Mouse (Mus musculus) neural tube, embryonic 11.5 days (tissue): ENCODE measurements at regions not wholly inside any gene's neighbourhood (a gene's known extent, or its start where the extent isn't known, plus 50 kb on each side); places are given as distances from the start of the nearest gene placed in this dataset.

ENCODE experiments used
- ATAC-seq: fragments of 200-750 bp; cut with Nextera tagmentation; 2 replicates; pipeline ENCODE4 v1.8.0; 2017; ENCODE audit warnings: moderate number of reproducible peaks, mild to moderate bottlenecking, moderate TSS enrichment, moderate library complexity; ENCODE audit not compliant: insufficient read depth, low FRiP score, low TSS enrichment
- DNase-seq: peaks from one replicate; pipeline ENCODE4 v3.0.0-alpha.2; 2015; ENCODE audit warnings: low spot score
- H3K27ac ChIP-seq: fragments of 300-500 bp; sonication (generic); 2 replicates; pipeline ENCODE4 v1.5.1; 2014; ENCODE audit warnings: low read depth, mild to moderate bottlenecking, low read length
- H3K27me3 ChIP-seq: fragments of 300-500 bp; sonication (generic); 2 replicates; pipeline ENCODE4 v1.6.1; 2014; ENCODE audit warnings: mild to moderate bottlenecking, low read length, mixed read lengths; ENCODE audit not compliant: control insufficient read depth, insufficient read depth
- H3K36me3 ChIP-seq: fragments of 300-500 bp; sonication (generic); 2 replicates; pipeline ENCODE4 v1.6.1; 2014; ENCODE audit warnings: mild to moderate bottlenecking, low read length, moderate library complexity, mixed read lengths; ENCODE audit not compliant: control insufficient read depth, insufficient read depth
- H3K4me1 ChIP-seq: fragments of 300-500 bp; sonication (generic); 2 replicates; pipeline ENCODE4 v1.6.1; 2014; ENCODE audit warnings: low read length, mixed read lengths; ENCODE audit not compliant: control insufficient read depth, insufficient read depth
- H3K4me2 ChIP-seq: fragments of 300-500 bp; sonication (generic); 2 replicates; pipeline ENCODE4 v1.6.1; 2014; ENCODE audit warnings: low read depth, mild to moderate bottlenecking, moderate library complexity
- H3K4me3 ChIP-seq: fragments of 300-500 bp; sonication (generic); 2 replicates; pipeline ENCODE4 v1.5.1; 2014; ENCODE audit warnings: low read depth, low read length
- H3K9ac ChIP-seq: fragments of 300-500 bp; sonication (generic); 2 replicates; pipeline ENCODE4 v1.6.1; 2014; ENCODE audit warnings: mild to moderate bottlenecking, low read length
- H3K9me3 ChIP-seq: fragments of 300-500 bp; sonication (generic); 2 replicates; pipeline ENCODE4 v1.6.1; 2016; ENCODE audit warnings: low read length; ENCODE audit not compliant: control insufficient read depth
- WGBS: fragments of 180-500 bp; shearing (Covaris S2); extraction: QIAGEN DNeasy Blood & Tissue Kit; methylation state at CpG from one replicate; pipeline ENCODE4 v1.1.7; 2014; 5-methylcytosine and 5-hydroxymethylcytosine counted together

DNA sequence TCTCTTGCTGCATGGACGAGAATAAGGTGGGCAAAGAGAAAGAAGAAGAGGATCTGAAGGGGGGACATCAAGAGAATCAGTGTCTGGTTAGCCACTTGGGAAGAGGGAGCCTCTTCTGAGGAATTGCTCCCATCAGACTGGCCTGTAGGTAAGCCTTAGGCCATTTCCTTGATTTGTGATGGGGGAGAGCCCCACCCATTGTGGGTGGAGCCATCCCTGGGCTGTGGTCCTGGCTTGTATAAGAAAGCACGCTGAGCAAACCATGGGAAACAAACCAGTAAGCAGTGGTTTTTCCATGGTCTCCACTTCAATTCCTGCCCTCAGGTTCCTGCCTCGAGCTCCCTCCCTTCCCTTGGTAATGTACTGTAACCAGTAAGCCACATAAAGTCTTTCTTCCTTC, 57.7 kb upstream of the Sez6l start:
- H3K4me3 ChIP-seq = no peak overlapping the region
- no peaks in the 10 kb centered on the region for H3K36me3 ChIP-seq
- H3K4me1 ChIP-seq = no peaks in the 10 kb centered on the region
- no peak for ATAC-seq
- DNase-seq = no peak
- no peak overlapping the region for H3K9ac ChIP-seq
- no peak overlapping the region for H3K4me2 ChIP-seq
- no peaks in the 10 kb centered on the region for H3K9me3 ChIP-seq
- WGBS = 76% methylated on average over 3 of the region's 3 CpGs
- no peak overlapping the region for H3K27ac ChIP-seq
- H3K27me3 ChIP-seq = no peaks in the 10 kb centered on the region

DNA sequence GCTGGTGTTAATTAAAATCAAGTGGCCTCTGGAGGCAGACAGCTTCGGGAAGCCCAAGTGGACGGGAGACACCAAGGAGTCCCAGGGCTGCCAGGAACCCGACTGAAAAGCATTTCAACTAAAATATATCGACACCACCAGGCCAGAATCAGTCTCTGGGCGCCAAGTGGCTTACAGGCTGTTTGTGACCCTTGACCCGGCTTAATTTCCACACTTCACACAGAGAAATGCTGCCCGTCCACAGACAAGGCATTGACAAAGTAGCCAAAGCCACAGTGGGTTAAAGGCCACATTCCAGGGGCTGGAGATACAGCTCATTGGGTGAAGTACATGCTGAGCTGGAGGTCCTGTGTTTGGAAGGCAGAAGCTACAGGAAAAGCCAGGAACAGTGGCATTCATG, 54.8 kb upstream of the Sez6l start:
- no peaks in the 10 kb centered on the region for H3K4me1 ChIP-seq
- peak; percentile 32 for DNase-seq

DNA sequence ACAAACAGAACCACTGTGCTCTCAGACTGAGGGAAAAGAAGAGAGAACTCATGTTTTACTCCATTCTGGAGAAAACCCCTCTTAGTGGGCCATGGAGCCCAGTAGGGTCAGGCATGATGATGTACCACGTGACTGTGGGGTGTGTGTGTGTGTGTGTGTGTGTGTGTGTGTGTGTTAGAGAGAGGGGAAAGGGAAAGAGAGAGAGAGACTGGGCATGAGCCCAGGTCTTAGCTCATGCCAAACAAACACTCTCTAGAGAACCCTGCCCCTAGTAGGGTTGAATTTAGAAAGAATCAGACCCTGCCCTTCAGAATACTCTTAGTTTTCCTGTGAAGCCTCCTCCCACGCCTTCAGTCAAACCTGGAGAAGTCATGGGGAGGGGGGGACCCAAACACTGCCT, 52.7 kb upstream of the Sez6l start:
- ATAC-seq = no peak
- Histone ChIP-seq H3K27ac (no peak overlapping the region), H3K4me1 (no peaks in the 10 kb centered on the region)

More for the DNA sequence above, 54.8 kb upstream of the Sez6l start:
- Histone ChIP-seq H3K27ac (no peak overlapping the region), H3K9ac (no peak overlapping the region), H3K27me3 (no peaks in the 10 kb centered on the region), H3K9me3 (no peaks in the 10 kb centered on the region), H3K4me3 (no peak overlapping the region), H3K4me2 (no peak overlapping the region), H3K36me3 (no peaks in the 10 kb centered on the region)
- ATAC-seq = no peak
- 16% methylated on average over 7 of the region's 7 CpGs for WGBS

DNA sequence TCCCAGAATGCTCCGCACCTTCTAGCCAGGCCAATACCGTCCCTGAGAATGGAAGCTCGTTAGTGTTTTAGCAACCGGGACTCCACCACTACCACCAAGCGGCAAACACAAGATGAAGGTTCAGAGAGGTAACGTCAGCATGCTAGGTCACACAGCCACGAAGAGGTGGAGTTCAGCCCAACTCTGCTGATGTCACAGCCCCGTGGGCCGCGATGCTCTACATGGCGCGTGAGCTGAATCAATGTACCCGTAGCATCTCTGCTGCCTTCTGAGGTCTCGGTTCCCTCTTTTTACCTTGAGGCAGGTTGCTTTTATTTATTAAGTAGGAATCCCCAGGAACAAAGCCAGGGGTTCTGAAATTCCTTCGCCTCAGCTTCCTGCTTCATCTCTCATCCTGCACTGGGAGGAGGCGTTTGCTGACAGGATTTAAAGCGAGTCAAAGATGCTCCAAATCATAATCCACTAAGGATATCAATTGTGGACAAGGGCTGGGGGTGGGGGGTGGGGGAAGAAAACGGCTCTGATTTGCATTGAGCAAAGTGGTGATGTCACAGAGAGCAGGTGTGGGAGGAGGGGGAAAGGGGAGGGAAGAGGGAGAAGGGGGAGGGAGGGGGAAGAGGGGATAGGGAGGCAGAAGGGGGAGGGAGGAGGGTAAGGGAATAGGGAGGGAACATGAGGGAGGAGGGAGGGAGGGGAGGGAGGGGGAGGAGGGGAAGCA, 51.2 kb upstream of the Sez6l start:
- Histone ChIP-seq H3K9me3 (no peaks in the 10 kb centered on the region), H3K9ac (no peak overlapping the region), H3K36me3 (no peaks in the 10 kb centered on the region), H3K27me3 (no peaks in the 10 kb centered on the region), H3K4me2 (no peak overlapping the region), H3K4me1 (no peaks in the 10 kb centered on the region), H3K4me3 (no peak overlapping the region), H3K27ac (no peak overlapping the region)
- WGBS = 27% methylated on average over 18 of the region's 18 CpGs
- DNase-seq (no peak), ATAC-seq (no peak)

More for the DNA sequence above, 52.7 kb upstream of the Sez6l start:
- H3K9ac ChIP-seq = no peak overlapping the region
- no peaks in the 10 kb centered on the region for H3K27me3 ChIP-seq
- H3K9me3 ChIP-seq = no peaks in the 10 kb centered on the region
- no peaks in the 10 kb centered on the region for H3K36me3 ChIP-seq
- H3K4me2 ChIP-seq = no peak overlapping the region
- no peak overlapping the region for H3K4me3 ChIP-seq
- WGBS = 77% methylated on average over 2 of the region's 2 CpGs
- no peak for DNase-seq

DNA sequence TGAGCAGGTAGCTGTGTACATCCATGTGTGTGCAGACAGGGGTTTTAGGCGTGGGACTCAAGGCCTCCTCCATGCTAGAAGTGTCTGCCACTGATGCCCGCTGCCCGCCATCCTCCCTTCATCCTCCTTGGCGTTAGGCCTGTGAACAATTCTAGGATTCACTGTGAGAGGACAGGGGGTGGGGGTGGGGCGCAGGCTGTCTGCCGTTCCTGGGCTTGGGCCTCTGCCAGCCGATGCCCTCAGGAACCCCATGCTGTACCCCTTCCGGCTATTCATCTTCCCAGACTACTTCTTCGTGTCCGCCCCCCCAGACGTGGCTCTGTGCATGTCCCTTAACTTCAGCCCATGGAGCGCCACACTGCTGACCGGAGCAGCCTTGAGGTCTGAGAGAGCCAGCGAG, 50.3 kb upstream of the Sez6l start:
- H3K27me3 ChIP-seq = no peaks in the 10 kb centered on the region
- no peak overlapping the region for H3K4me2 ChIP-seq
- H3K27ac ChIP-seq = no peak overlapping the region
- WGBS = 60% methylated on average over 14 of the region's 14 CpGs
- no peak overlapping the region for H3K4me3 ChIP-seq
- no peaks in the 10 kb centered on the region for H3K9me3 ChIP-seq
- H3K4me1 ChIP-seq = no peaks in the 10 kb centered on the region
- ATAC-seq = no peak
- H3K9ac ChIP-seq = no peak overlapping the region
- no peaks in the 10 kb centered on the region for H3K36me3 ChIP-seq
- no peak for DNase-seq
